Mouse (Mus musculus) mesoderm, embryonic 11.5 days (tissue): ENCODE measurements around the gene Sec31b.

Experiments
- DNase-seq: peaks from one replicate; pipeline ENCODE4 v3.0.0-alpha.2; 2012; ENCODE audit warnings: low read depth, low spot score

Sec31b gene

GRCm38 (mm10) chr19:44487266-44487665, 58.4 kb downstream of the Sec31b start:
- DNase-seq, result peak; percentile 33

- no peak for DNase-seq
Observed at GRCm38 (mm10) chr19:44476541-44476940, 69.1 kb downstream of the Sec31b start.

GRCm38 (mm10) chr19:44475268-44475667, 70.4 kb downstream of the Sec31b start:
- DNase-seq, result no peak

GRCm38 (mm10) chr19:44474158-44474557, 71.5 kb downstream of the Sec31b start:
- DNase-seq, result peak; percentile 88
